Mouse (Mus musculus) adrenal gland, postnatal 14 days (tissue): ENCODE data around the gene Slc16a7. TPM values are rescaled to one million over a fixed set of nuclear protein-coding genes. Genes with fewer than 3 reads are reported as not detected.

Experiments used
- DNase-seq: peaks from one replicate; pipeline ENCODE4 v3.0.0; 2021; ENCODE audit warnings: mixed read lengths
- total RNA-seq: library from RNA; stranded (reverse); gene quantifications from 2 replicates; pipeline ENCODE4 v1.2.3, GENCODE M21; 2021

Gene Slc16a7
- total RNA-seq, 1 experiment from 2014 or later: 19.2 TPM

GRCm38 (mm10) chr10:125184146-125184545, 205.1 kb downstream of the Slc16a7 start:
- DNase-seq: no peak

DNA sequence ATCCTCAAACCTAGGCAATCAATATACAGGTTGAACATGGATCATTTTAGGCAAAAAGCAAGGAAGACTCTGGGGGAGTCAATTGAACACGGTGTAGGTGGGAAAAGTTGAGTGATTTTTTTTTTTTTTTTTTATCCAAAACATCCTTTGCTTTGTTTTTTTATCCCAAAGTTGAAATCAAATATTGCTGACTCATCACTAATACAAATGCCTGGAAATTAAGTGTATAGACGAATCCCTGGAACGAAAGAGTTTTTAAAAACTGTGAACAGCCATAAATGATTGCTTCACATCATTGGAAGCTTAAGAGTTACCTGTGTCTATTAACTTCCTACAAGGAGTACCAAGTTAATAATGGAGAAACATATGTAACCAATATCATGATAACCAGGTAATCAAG, 206.7 kb downstream of the Slc16a7 start:
- DNase-seq: no peak

DNA sequence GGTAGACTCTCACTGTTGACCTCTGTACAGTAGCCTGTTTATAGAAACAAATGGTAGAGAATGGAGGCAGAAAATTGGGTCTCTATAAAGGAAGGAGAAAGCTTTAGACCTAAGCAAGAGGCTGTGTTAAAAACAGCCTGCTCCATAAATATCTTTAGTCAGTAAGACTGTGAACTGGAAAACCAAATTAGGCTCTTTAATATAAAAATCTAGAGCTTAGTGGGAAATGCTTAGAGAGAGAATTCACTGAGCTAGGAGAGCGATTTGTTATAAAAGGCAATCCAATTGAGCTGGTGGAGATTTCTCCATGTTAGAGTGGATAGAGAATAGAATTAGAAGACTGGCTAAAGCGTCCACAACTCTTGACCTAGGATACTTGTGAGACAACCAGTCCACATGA, 211.5 kb downstream of the Slc16a7 start:
- DNase-seq: no peak

- DNase-seq: no peak
Measured at GRCm38 (mm10) chr10:125175013-125175650, 214.1 kb downstream of the Slc16a7 start.

DNA sequence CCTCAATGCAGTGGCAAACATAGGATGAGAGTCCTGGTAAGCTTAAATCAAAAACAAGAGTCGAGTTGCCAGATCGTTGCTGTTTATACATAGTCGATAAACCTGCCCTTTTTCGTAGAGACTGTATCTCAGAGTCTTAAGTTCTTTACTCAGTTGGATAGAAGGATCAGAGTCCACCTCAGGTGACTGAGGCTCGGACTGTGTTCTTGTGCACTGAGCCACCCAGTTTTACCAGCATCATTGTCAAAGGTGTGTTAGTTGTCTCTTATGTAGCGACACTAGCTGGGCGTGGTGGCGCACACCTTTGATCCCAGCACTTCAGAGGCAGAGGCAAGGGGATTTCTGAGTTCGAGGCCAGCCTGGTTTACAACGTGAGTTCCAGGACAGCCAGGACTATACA, 217.6 kb downstream of the Slc16a7 start:
- DNase-seq: no peak

DNA sequence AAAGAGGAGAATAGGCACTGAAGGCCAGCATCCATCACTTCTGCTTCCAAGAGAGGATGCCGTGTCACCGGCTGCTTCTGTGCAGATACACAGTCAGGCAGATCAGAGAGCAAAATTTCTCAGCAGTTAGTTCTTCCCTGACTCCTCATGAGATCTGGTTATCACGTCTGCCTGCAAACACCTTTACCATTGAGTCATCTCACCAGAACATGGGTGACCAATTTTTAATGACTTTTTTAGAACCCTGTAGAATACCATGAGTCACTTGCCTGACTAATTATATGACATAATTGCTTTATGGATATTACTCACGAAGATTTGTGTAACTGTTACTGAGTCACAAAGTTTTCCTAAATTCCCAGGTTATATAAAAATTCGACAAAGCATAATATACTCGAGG, 218.1 kb downstream of the Slc16a7 start:
- DNase-seq: no peak
